Mouse (Mus musculus) neural tube, embryonic 12.5 days (tissue): ENCODE data around the gene Hba-x. TPM values are rescaled to one million over a fixed set of nuclear protein-coding genes. Genes with fewer than 3 reads are reported as not detected.
"Not testable (repeated sequence)": the region's sequence is repeated elsewhere in the genome, so short reads cannot be mapped to it uniquely, and the experiment has no call there.

ENCODE experiments used
- ATAC-seq: fragments of 200-750 bp; cut with Nextera tagmentation; 2 replicates; pipeline ENCODE4 v1.8.0; 2017; ENCODE audit warnings: low read depth, mild to moderate bottlenecking, moderate TSS enrichment, moderate library complexity; ENCODE audit not compliant: low FRiP score
- H3K27ac ChIP-seq: fragments of 300-500 bp; sonication (generic); 2 replicates; pipeline ENCODE4 v1.5.1; 2016
- H3K27me3 ChIP-seq: fragments of 300-500 bp; sonication (generic); replicated peaks from 2 replicates; pipeline ENCODE4 v1.6.1; 2016; ENCODE audit warnings: mild to moderate bottlenecking
- H3K36me3 ChIP-seq: fragments of 300-500 bp; sonication (generic); 2 replicates; pipeline ENCODE4 v1.6.1; 2016; ENCODE audit warnings: mild to moderate bottlenecking
- H3K4me1 ChIP-seq: fragments of 300-500 bp; sonication (generic); 2 replicates; pipeline ENCODE4 v1.6.1; 2016
- H3K4me2 ChIP-seq: fragments of 300-500 bp; sonication (generic); replicated peaks from 2 replicates; pipeline ENCODE4 v1.6.1; 2016; ENCODE audit warnings: mild to moderate bottlenecking
- H3K4me3 ChIP-seq: fragments of 300-500 bp; sonication (generic); 2 replicates; pipeline ENCODE4 v1.5.1; 2016
- H3K9ac ChIP-seq: fragments of 300-500 bp; sonication (generic); 2 replicates; pipeline ENCODE4 v1.6.1; 2016; ENCODE audit warnings: mild to moderate bottlenecking
- H3K9me3 ChIP-seq: fragments of 300-500 bp; sonication (generic); 2 replicates; pipeline ENCODE4 v1.6.1; 2016; ENCODE audit warnings: mild to moderate bottlenecking
- WGBS: fragments of 180-500 bp; shearing (Covaris S2); methylation state at CpG from one replicate; pipeline ENCODE4 v1.1.7; 2016; 5-methylcytosine and 5-hydroxymethylcytosine counted together
- polyA plus RNA-seq: library from polyadenylated mRNA; unstranded; fragments of >200 nt; fragmentation: Nextera tagmentation; extraction: Ambion mirVana; gene quantifications from 2 replicates; pipeline ENCODE4 v1.2.1, GENCODE M21; 2016

The Hba-x gene
- polyA plus RNA-seq, 1 experiment from 2014 or later, result 1,360 TPM

DNA sequence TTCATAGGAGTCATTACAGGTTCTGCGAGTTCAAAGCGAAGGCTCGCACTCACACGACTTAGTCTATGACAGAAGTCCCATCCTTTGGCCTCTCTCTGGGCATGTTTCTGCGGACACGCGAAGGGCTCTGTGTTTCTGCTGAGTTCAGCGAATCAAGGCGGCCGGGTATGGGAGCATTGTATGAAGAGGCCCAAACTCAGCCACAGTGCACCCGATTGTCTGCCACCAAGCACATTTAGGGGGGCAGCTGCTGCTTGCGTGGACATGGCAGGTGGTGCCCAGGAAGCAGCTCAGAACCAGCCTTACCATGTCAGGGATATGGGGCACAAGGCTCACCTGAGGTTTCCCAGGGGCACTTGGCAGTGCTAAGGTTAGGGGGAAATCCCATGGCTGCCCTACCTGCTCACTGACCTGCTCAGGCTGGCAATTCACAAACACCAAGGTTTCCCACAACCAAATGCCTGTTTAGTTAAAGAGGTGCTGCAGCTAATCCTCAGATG is 2.3 kb downstream of the Hba-x start:
- ATAC-seq, result no peak
- H3K9ac ChIP-seq, result no peak overlapping the region

DNA sequence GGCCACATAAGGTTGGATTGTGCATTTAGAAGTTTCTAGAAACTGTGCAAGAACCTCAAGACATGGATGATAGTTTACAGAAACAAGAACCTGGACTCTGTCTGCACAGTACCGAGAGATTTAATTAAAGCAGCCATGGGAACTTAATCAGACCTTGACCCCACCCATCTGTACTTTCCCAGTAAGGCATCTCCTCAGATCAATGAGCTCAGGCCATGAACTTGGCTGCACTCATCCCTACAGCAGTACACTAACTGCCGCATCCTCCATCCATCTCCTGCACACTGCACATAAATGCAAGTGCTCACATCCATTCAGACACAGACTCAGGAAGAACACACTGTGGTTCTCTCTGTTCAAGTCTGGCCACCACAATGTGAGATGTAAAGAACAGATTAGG is 4.4 kb downstream of the Hba-x start:
- Histone ChIP-seq H3K27me3 (peaks cover 7% of the 10 kb centered on the region; the same call in 1 of the 2 replicates), H3K36me3 (no peaks in the 10 kb centered on the region), H3K9ac (no peak overlapping the region), H3K27ac (no peak overlapping the region), H3K4me1 (no peaks in the 10 kb centered on the region), H3K9me3 (no peaks in the 10 kb centered on the region), H3K4me3 (no peak overlapping the region), H3K4me2 (no peak overlapping the region)
- no peak for ATAC-seq
- 88% methylated on average over 2 of the region's 2 CpGs for WGBS

More for the DNA sequence above, 2.3 kb downstream of the Hba-x start:
- H3K4me1 ChIP-seq, result no peaks in the 10 kb centered on the region
- peaks cover 7% of the 10 kb centered on the region; the same call in 1 of the 2 replicates for H3K27me3 ChIP-seq
- H3K27ac ChIP-seq, result no peak overlapping the region
- H3K36me3 ChIP-seq, result no peaks in the 10 kb centered on the region
- 82% methylated on average over 12 of the region's 12 CpGs for WGBS
- no peaks in the 10 kb centered on the region for H3K9me3 ChIP-seq
- H3K4me3 ChIP-seq, result no peak overlapping the region
- H3K4me2 ChIP-seq, result no peak overlapping the region

DNA sequence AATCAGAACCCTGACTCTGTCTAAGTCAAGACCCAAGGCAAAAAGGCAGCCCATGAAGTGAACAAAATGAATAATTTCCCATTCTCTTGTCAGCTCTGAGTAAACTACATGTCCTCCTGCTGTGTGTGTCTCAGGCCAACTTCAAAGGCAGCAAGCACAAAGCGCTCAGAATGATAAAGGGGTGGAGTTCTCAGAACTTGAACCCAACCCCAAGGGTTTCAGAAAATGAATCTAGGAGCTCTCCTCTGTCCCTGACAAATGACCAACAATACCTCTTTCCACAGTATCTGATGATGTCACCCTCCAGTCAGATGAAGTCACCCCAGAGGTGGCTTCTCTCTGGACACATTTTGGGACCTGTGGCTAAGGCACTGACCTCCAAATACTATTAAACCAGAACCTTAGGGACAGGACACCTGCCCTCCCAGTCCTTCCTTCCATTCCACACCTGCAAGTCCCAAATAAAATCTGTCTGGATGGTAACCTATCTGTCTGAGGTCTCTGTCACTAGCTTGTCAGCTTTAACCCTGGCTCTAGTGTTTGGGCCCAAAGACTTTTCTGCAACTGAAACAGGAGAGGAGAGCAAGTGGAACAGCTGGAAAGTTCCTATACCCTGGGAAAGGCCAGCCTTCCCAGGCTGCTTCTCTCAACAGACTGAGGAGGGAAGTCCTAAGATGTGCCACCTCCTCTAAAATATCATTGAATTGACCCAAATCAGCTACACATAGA is 5.4 kb downstream of the Hba-x start:
- Histone ChIP-seq H3K4me2 (no peak overlapping the region), H3K27me3 (peaks cover 7% of the 10 kb centered on the region; the same call in 1 of the 2 replicates), H3K4me1 (no peaks in the 10 kb centered on the region), H3K9me3 (no peaks in the 10 kb centered on the region), H3K36me3 (no peaks in the 10 kb centered on the region), H3K9ac (no peak overlapping the region), H3K4me3 (no peak overlapping the region), H3K27ac (no peak overlapping the region)
- ATAC-seq, result no peak
- WGBS, result 44% methylated on average over 1 of the region's 1 CpGs

DNA sequence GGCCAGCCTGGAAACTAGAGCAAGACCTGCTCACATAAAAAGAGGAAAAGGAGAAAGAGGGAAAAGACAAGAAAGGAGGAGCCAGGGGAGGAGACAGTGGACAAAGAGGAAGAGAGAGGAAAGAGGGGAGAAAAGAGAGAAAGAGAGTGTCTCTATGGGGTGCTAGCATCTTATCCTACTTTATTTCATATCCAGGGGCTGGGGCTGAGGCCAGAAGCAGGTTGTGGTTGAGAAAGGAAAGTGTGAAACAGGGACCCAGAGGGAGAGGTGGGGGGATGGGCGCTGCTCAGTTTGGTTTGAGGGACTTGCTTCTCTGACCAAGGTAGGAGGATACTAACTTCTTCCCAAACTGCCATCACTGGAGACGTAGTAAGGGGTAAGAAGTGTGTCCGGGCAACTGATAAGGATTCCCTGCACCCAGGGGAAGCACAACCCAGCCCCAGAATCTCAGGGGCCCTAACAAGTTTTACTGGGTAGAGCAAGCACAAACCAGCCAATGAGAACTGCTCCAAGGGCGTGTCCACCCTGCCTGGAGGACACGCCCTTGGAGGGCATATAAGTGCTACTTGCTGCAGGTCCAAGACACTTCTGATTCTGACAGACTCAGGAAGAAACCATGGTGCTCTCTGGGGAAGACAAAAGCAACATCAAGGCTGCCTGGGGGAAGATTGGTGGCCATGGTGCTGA is 7.0 kb downstream of the Hba-x start, which contains the start of gene Hba-a1:
TSS of gene Hba-a1 (plus strand) at position 421 of the 687 bp plus-strand sequence.
- H3K4me1 ChIP-seq, H3K36me3 ChIP-seq, H3K9ac ChIP-seq, H3K4me2 ChIP-seq, H3K27ac ChIP-seq, H3K4me3 ChIP-seq, ATAC-seq, H3K9me3 ChIP-seq, H3K27me3 ChIP-seq: not testable (repeated sequence)
- 71% methylated on average over 1 of the region's 5 CpGs for WGBS

DNA sequence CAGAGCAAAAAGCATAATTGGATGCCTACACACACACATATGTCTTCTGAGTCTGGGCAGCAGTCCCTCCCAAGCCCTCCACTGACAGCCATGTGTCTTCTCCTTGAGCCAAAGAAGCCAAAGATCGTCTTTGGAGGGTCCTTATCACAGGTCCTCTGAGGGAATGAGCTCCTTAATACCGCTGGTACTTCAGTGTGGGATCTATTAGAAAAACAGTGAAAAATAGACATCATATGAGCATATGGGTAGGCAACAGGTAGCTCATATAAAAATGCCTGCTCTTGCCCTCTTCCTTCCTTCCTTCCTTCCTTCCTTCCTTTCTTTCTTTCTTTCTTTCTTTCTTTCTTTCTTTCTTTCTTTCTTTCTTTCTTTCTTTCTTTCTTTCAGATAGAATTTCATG is 8.4 kb downstream of the Hba-x start:
- H3K27me3 ChIP-seq, H3K9me3 ChIP-seq, H3K9ac ChIP-seq, H3K4me3 ChIP-seq, ATAC-seq, H3K4me1 ChIP-seq, H3K27ac ChIP-seq, H3K36me3 ChIP-seq, H3K4me2 ChIP-seq: not testable (repeated sequence)
- WGBS, result 61% methylated on average over 2 of the region's 2 CpGs

DNA sequence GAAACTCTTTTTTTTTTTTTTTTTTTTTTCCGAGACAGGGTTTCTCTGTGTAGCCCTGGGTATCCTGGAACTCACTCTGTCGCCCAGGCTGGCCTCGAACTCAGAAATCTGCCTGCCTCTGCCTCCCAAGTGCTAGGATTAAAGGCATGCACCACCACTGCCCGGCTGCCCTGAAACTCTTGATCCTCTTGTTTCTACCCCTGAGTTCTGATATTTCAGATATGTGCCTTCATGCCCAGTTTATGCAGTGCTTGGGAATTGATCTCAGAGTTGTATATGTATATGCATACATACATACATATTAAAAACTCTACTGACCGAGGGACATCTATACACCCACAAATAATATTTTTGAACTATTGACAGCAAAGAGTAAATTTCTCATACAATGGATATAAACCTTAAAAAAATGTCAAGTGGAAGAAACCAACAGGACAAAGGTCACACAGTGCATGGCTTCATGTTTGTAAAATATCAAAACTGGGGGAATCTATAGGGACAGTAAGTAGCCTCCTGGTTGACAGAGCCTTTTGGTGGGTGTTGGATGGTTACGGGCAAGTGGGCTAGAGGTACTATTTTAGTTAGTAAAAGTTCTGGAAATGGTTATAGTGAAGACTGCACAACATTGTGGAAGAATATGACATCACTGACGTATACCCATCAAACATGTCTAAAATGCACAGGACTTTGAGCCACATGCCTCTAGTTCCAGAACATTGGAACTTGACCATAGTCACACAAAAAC is 9.0 kb downstream of the Hba-x start:
- 83% methylated on average over 7 of the region's 7 CpGs for WGBS
- no peak overlapping the region for H3K4me3 ChIP-seq
- no peaks in the 10 kb centered on the region for H3K4me1 ChIP-seq
- H3K27me3 ChIP-seq, result no peaks in the 10 kb centered on the region; the same call in 1 of the 2 replicates
- H3K36me3 ChIP-seq, result no peaks in the 10 kb centered on the region
- no peak overlapping the region for H3K4me2 ChIP-seq
- no peak overlapping the region for H3K9ac ChIP-seq
- ATAC-seq, result no peak
- no peaks in the 10 kb centered on the region for H3K9me3 ChIP-seq
- H3K27ac ChIP-seq, result no peak overlapping the region

DNA sequence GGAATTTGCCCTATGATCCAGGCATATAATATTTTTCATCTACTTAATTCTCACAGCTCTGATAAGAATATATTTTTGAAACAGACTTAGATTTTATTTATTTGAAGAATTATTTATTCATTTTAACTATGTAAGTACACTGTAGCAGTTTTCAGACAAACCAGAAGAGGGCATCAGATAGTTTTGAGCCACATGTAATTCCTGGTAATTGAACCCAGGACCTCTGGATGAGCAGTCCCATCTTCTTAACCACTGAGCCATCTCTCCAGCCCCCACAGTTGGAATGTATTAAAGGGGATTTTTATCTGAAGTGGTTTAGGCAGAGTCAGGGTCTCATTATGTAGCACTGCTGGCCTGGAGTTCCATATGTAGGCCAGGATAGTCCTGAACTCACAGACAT is 9.7 kb downstream of the Hba-x start:
- not testable (repeated sequence) for H3K4me2 ChIP-seq, H3K36me3 ChIP-seq, ATAC-seq, H3K27me3 ChIP-seq, H3K9ac ChIP-seq, H3K4me1 ChIP-seq, H3K27ac ChIP-seq, H3K9me3 ChIP-seq, H3K4me3 ChIP-seq

DNA sequence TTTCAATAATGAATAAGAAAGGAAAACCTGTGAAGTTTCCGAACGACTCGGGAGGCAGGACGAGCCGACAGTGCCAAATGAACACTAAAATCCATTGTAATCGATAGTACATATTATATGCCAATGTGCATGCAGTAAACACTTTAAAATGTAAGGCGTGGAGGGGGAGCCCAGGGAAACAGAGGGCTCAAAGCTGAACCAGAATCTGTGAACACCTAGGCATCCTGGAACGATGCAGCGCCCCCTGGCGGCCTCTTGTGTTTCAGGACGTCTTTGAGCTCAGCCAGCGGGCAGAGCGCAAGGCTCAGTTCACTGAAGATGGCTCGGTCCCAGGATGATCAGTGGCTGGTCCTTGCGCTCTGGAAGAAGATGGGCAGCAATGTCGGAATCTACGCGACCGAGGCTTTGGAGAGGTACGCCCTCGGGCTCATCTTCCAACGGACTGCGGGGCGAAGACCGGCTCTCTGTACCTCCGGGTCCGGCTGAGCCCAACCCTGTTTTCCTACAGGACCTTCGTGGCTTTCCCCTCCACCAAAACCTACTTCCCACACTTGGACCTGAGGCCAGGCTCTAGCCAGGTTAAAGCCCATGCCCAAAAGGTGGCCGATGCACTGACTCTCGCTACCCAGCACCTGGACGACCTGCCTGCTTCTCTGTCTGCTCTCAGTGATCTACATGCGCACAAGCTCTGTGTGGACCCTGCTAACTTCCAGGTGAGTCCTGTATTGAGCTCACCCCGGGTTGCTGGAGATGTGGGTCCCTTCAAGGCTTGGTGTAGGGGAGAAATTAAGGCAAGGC is 10.7 kb downstream of the Hba-x start, which contains the start of gene Hbq1b:
TSS of gene Hbq1b (plus strand) at position 271 of the 798 bp plus-strand sequence.
- H3K36me3 ChIP-seq, H3K4me1 ChIP-seq, H3K27me3 ChIP-seq, H3K9ac ChIP-seq, H3K27ac ChIP-seq, H3K9me3 ChIP-seq, H3K4me3 ChIP-seq: not testable (repeated sequence)
- 23% methylated on average over 33 of the region's 33 CpGs for WGBS
- peak; percentile 78 for ATAC-seq
- peak within 1 kb of the TSS; percentile 53 for H3K4me2 ChIP-seq

DNA sequence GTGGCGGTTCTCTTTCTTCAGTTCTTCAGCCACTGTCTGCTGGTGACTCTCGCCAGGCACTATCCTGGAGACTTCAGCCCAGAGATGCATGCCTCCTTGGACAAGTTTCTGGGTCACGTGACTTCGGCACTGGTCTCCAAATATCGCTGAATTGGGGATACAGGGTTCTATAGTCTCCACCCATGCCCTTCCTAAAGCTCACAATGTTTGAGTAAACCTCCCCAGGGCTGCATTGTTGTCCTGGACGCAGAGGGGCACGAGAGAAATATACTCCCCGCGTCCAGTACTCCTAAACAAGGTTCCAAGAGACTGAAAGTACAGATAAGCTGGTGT is 11.3 kb downstream of the Hba-x start:
- 65% methylated on average over 9 of the region's 9 CpGs for WGBS
- Histone ChIP-seq H3K4me1 (no peaks in the 10 kb centered on the region), H3K4me3 (no peak overlapping the region), H3K36me3 (no peaks in the 10 kb centered on the region), H3K27ac (no peak overlapping the region), H3K9ac (no peak overlapping the region), H3K4me2 (no peak overlapping the region; the same call in 1 of the 2 replicates), H3K27me3 (no peaks in the 10 kb centered on the region; the same call in 1 of the 2 replicates), H3K9me3 (no peaks in the 10 kb centered on the region)
- no peak for ATAC-seq

DNA sequence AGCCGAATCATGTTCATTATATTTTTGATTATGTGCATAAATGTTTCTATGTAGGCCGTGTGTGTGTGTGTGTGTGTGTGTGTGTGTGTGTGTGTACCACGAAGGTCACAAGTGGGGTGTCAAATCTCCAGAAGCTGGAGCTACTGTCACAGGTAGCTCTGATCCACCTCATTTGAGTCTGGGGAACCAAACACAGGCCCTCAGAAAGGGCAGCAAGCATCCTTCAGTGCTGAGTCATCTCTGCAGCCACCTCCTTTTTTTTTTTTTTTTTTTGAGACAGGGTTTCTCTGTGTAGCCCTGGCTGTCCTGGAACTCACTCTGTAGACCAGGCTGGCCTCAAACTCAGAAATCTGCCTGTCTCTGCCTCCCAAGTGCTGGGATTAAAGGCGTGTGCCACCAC is 16.6 kb downstream of the Hba-x start:
- ATAC-seq, H3K4me2 ChIP-seq, H3K27ac ChIP-seq, H3K4me3 ChIP-seq, H3K4me1 ChIP-seq, H3K36me3 ChIP-seq, H3K9ac ChIP-seq, H3K27me3 ChIP-seq, H3K9me3 ChIP-seq: not testable (repeated sequence)
- 81% methylated on average over 4 of the region's 4 CpGs for WGBS

DNA sequence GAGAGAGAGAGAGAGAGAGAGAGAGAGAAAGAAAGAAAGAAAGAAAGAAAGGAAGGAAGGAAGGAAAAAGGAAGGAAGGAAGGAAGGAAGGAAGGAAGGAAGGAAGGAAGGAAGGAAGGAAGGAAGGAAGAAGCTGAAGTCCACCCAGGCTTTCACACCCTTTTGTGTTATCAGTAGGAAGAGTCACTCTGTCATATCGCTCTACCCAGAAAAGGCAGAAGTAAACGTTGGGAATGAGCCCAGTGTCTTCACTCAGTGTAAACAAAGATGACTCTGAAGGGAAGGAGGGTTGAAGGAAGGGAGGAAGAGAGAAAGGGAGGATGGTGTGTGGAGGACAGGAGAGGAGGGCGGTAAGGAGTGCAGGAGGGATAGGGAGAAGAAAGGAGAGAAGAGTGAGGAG is 17.3 kb downstream of the Hba-x start:
- WGBS, result 77% methylated on average over 3 of the region's 3 CpGs
- not testable (repeated sequence) for H3K27me3 ChIP-seq, H3K27ac ChIP-seq, H3K4me1 ChIP-seq, H3K36me3 ChIP-seq, H3K4me3 ChIP-seq, H3K9ac ChIP-seq, H3K4me2 ChIP-seq, H3K9me3 ChIP-seq, ATAC-seq

DNA sequence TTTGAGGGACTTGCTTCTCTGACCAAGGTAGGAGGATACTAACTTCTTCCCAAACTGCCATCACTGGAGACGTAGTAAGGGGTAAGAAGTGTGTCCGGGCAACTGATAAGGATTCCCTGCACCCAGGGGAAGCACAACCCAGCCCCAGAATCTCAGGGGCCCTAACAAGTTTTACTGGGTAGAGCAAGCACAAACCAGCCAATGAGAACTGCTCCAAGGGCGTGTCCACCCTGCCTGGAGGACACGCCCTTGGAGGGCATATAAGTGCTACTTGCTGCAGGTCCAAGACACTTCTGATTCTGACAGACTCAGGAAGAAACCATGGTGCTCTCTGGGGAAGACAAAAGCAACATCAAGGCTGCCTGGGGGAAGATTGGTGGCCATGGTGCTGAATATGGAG is 20.0 kb downstream of the Hba-x start, which contains the start of gene Hba-a2:
TSS of gene Hba-a2 (plus strand) at position 287 of the 400 bp plus-strand sequence.
- H3K9ac ChIP-seq, result not testable (repeated sequence)

More for the DNA sequence above, 20.0 kb downstream of the Hba-x start, which contains the start of gene Hba-a2:
- WGBS, result no CpG with 5 or more reads among the region's 4 CpGs
- ATAC-seq, H3K4me1 ChIP-seq, H3K4me3 ChIP-seq, H3K36me3 ChIP-seq, H3K9me3 ChIP-seq, H3K27ac ChIP-seq, H3K27me3 ChIP-seq, H3K4me2 ChIP-seq: not testable (repeated sequence)
